Mouse (Mus musculus) bone marrow macrophage, adult 2 months (primary cell): ENCODE measurements around the gene Gfod1. TPM values are rescaled to one million over a fixed set of nuclear protein-coding genes. Genes with fewer than 3 reads are reported as not detected.

ENCODE experiments used
- H3K27ac ChIP-seq: 2 replicates; pipeline ENCODE4 v1.5.1; 2012; ENCODE audit warnings: low read depth, low read length; ENCODE audit not compliant: insufficient read depth
- H3K4me1 ChIP-seq: 2 replicates; pipeline ENCODE4 v1.6.1; 2012; ENCODE audit warnings: low read length; ENCODE audit not compliant: control insufficient read depth, insufficient read depth
- H3K4me3 ChIP-seq: 2 replicates; pipeline ENCODE4 v1.5.1; 2012; ENCODE audit warnings: mild to moderate bottlenecking, low read length, moderate library complexity; ENCODE audit not compliant: insufficient read depth
- CTCF ChIP-seq: IDR thresholded peaks from 2 replicates; pipeline ENCODE4 v1.5.1; 2012; ENCODE audit warnings: low read depth, mild to moderate bottlenecking, low read length, moderate library complexity
- POLR2A ChIP-seq: IDR thresholded peaks from 2 replicates; pipeline ENCODE4 v1.6.1; 2012; ENCODE audit warnings: mild to moderate bottlenecking, low read depth, low read length, borderline replicate concordance
- polyA plus RNA-seq: library from polyadenylated mRNA; stranded (reverse); fragments of >200 nt; gene quantifications from 2 replicates; pipeline ENCODE4 v1.2.4, GENCODE M21; 2012; ENCODE audit not compliant: missing spikeins, insufficient read depth, insufficient read length

Gfod1 gene
- polyA plus RNA-seq, 1 experiment: 0.31 TPM

DNA sequence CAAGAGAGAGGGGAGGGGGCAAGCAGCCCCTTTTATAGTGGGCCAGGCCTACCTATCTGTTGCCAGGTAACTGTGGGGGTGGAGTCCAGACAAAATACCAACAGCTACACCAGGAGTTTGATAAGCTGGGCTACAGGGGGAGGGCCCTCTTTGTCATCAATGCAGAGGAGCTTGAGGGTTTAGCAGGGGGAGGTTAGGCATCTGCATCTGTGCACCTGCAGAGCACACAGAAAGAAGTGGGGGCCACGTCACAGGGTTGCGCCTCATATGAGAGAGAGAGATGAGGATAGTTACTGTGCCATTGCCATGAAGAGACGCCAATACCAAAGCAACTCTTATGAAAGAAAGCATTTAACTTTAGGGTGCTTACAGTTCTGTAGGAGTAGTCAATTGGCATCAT is 127.3 kb downstream of the Gfod1 start:
- H3K4me3 ChIP-seq: no peak overlapping the region
- H3K27ac ChIP-seq: no peak overlapping the region
- TF ChIP-seq POLR2A: no peak
- no peak for TF ChIP-seq CTCF
- peaks cover 7% of the 10 kb centered on the region for H3K4me1 ChIP-seq

DNA sequence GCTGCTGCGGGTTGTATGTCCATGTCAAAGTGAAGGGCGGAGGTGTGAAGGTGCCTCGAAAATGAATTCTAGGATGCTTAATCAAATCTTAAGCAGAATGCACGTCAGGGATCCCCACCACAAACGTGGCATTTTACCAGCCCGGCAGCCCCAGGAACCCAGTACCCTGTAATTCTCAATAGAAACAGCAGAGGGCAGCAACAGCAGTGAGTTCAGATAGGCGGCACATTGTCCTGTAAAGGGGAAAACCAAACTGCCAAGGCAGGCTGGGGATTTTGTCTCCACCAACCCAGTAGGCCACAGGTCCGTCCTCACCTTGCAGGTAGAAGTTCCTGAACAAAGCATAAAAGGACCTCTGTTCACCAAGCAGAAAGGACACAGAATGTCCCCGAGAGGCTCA is 130.7 kb downstream of the Gfod1 start:
- Histone ChIP-seq H3K27ac (no peak overlapping the region), H3K4me3 (no peak overlapping the region), H3K4me1 (peaks cover 7% of the 10 kb centered on the region)
- TF ChIP-seq CTCF: peak; percentile 58
- no peak for TF ChIP-seq POLR2A

DNA sequence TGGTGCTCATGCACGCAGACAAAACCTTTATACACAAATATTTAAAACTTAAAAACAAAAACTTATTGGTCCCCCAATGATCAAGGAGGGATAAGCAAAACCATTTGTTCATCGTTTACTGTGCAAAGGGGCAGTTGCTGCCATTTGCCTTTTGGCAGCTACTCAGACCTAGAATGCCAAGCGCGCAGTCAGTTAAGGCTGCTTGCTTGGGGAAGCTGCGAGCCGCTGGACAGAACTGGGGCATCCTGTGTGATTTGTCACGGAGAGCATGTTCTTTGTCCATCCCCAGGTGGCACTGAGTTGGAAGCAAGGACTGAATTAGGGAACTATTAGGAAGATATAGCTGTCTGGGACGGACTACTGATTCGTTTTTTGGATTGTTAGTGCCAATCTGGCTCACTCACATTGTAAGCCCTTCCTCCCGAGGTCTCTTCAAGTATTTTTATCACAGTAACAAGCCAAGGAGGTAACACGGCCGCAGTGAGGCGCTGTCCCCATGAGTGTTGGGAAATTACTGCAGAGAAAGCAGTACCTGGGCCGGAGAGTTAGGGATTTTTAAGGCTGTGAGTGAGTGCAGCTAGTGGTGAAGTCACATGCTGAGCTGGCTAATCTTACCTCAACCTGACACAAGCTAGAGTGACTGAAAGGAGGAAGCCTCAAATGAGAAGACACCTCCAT is 131.8 kb downstream of the Gfod1 start:
- Histone ChIP-seq H3K4me3 (peak overlapping the region; percentile 84), H3K27ac (no peak overlapping the region), H3K4me1 (peaks cover 7% of the 10 kb centered on the region)
- TF ChIP-seq CTCF (no peak), POLR2A (no peak)

DNA sequence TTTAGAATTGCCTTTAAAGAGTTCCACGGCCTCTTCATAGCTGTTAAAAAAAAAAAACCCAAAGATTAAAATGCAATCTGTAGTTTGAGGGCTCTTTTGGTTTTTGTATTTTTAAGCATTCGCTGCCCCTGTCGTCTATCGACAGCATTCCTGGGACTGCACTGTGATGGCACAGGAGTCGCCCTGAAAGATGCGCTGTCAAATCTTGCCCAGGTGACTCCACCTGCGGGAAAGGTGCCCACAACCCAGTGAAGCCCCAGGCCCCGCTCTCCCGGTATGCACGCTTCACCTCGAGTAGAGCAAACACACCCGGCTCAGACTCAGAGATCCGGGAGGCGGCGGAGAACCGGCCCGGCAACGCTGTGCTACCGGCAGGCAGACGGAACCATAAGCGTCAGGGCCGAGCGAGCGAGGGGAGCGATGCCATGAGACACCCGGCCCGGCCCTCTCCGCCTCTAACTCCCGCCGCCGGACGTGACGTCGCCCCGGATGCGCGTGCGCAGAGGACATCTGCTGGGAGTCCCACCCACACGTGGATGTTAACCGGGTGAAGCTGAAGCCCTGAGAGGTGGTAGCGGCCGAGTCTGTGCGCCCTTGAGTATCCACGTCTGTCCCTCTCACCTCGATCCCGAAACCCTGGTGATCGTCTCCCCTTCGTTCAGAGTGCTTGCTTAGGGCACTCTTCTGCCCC is 132.8 kb downstream of the Gfod1 start, which contains the start of gene Tbc1d7:
TSS of gene Tbc1d7 (minus strand) at position 482 of the 691 bp plus-strand sequence.
- Histone ChIP-seq H3K4me1 (peaks cover 7% of the 10 kb centered on the region), H3K27ac (peak within 1 kb of the TSS; percentile 41), H3K4me3 (peak within 1 kb of the TSS; percentile 84)
- TF ChIP-seq CTCF (no peak), POLR2A (0 out of 2 replicates have a peak, but pooled peaks have one; percentile 70)

DNA sequence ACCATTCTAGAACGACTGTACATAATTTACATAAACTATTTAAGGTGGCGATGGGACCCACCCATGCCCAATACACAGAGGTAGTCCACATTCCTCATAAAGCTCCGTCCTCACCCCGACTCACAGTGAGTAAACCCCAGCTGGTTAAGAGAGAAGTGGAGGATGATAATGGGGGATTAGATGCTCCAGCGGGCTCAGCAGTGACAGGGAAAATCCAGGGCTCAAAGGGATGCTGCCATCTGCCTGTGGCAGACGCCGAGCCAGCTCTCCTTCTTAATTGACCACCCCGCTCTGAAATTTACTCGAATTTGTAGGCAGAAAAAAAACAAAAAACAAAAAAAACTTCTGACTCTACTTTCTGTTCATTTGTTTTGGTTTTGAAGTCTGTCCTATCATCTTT is 136.3 kb downstream of the Gfod1 start:
- H3K4me1 ChIP-seq: peaks cover 7% of the 10 kb centered on the region
- TF ChIP-seq POLR2A: no peak
- no peak for TF ChIP-seq CTCF
- no peak overlapping the region for H3K27ac ChIP-seq
- no peak overlapping the region for H3K4me3 ChIP-seq

DNA sequence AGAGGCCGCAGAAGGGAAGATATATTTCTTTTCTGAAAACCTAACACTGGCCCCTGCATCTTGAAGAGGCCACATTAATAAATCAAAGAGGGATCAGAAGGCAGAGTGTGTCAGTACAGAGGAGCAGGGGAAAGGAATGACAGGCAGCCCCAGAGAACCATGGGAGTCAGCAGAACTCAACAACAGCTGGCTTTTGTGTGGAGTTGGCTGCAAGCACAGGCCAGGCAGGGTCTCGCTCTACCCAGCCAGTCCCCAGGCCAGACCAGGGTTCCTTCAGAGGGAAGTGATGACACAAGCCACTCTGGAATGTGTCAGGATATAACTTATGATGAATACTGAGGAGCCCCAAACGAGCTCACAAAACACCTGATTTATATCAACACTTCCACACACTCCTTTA is 144.5 kb downstream of the Gfod1 start:
- no peak for TF ChIP-seq CTCF
- no peak for TF ChIP-seq POLR2A
- Histone ChIP-seq H3K27ac (no peak overlapping the region), H3K4me3 (no peak overlapping the region), H3K4me1 (no peaks in the 10 kb centered on the region)

DNA sequence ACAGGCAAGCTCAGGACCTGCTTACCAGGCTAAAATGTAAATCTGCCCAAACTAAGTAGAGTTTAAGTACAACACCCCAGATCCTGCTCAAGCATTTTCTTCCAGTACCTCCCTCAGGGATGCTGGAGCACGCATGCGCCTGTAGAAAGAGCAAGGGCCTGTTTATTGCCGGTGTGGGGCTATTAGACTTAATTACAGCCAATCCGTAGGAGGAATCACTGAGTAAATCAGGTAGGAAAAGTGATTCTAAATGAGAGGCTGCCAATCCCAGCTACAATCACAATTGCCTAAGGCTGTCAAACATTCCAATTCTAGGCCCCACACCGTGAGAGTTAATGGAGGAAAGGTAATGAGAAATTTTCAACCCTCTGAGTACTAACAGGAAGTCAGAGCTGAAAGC is 145.7 kb downstream of the Gfod1 start:
- no peak overlapping the region for H3K4me3 ChIP-seq
- H3K4me1 ChIP-seq: no peaks in the 10 kb centered on the region
- no peak overlapping the region for H3K27ac ChIP-seq
- no peak for TF ChIP-seq CTCF
- TF ChIP-seq POLR2A: no peak

DNA sequence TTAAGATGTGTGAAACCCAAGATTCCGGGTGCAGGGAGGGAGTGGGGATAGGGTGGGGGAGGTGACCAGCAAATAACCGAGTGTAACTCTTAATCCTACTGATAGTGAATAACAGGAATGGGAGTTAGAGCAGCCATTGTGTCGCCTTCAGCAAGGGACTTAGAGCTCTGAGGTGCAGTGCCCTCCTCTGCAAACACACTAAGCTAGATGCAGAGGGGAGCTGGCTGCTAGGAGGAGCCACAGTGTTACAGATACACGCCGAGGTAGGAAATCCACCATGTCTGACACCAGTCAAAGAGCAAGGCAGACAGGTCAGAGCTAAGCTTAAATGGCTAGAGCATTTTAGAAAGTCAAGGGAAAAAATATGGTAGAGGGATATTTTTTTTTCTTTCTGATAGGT is 146.6 kb downstream of the Gfod1 start:
- no peaks in the 10 kb centered on the region for H3K4me1 ChIP-seq
- TF ChIP-seq POLR2A (no peak), CTCF (no peak)
- no peak overlapping the region for H3K4me3 ChIP-seq
- no peak overlapping the region for H3K27ac ChIP-seq

DNA sequence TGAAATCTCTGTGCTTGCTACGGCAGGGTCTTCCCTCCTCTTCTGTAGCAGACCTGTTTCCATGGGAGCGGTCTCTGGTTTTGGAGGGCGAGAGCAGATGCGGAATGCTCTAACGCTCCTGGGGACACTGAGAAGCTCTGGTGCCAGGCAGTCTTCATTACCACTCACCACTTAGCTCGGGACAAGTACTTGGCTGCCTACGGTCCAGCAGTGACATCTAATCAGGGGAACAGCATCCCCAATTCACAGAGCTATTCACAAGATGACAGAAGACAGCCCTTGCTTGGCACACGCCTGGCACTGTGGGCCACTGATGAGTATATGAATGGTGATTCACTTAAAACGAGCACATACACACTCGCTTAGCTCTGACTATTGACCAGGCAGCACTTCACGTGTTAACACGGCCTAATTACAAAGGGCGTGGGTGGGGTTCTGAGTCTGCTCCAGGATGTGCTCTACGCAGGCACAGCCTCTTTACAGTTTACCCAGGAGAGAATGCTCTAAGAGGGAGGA is 151.9 kb downstream of the Gfod1 start:
- H3K4me3 ChIP-seq: no peak overlapping the region
- peaks cover 7% of the 10 kb centered on the region for H3K4me1 ChIP-seq
- no peak overlapping the region for H3K27ac ChIP-seq
- TF ChIP-seq POLR2A (no peak), CTCF (no peak)

DNA sequence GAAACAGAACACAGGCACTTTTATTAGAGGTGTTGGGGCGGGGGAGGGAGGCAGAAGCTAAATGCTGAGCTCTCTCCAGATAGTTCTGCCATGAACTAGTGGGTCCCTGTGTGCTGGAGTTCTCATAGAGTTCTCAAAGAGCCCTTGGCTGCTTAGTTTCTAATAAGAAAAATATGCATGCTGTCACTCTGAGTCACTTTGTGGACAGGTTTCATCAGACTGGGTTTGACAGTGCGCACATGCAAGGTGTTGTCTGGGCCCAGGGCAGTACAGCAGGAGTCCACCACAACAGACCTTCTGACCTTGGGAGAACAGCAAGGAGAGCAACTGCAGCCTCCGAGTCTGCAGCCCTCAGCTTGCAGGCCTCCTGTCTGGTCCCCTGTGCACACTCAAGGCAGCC is 154.3 kb downstream of the Gfod1 start:
- TF ChIP-seq POLR2A (no peak), CTCF (no peak)

More for the DNA sequence above, 154.3 kb downstream of the Gfod1 start:
- H3K4me1 ChIP-seq: peaks cover 7% of the 10 kb centered on the region
- no peak overlapping the region for H3K27ac ChIP-seq
- no peak overlapping the region for H3K4me3 ChIP-seq
